Mouse (Mus musculus) kidney, adult 8-10 months (tissue): ENCODE measurements around the gene Gata5.
A peak's percentile ranks its signal among the peaks of the same experiment; 100 is the strongest.

Experiments
- DNase-seq, 2 experiments: peaks; one replicate each; pipeline ENCODE4 v3.0.0; 2022

Gata5 gene

DNA sequence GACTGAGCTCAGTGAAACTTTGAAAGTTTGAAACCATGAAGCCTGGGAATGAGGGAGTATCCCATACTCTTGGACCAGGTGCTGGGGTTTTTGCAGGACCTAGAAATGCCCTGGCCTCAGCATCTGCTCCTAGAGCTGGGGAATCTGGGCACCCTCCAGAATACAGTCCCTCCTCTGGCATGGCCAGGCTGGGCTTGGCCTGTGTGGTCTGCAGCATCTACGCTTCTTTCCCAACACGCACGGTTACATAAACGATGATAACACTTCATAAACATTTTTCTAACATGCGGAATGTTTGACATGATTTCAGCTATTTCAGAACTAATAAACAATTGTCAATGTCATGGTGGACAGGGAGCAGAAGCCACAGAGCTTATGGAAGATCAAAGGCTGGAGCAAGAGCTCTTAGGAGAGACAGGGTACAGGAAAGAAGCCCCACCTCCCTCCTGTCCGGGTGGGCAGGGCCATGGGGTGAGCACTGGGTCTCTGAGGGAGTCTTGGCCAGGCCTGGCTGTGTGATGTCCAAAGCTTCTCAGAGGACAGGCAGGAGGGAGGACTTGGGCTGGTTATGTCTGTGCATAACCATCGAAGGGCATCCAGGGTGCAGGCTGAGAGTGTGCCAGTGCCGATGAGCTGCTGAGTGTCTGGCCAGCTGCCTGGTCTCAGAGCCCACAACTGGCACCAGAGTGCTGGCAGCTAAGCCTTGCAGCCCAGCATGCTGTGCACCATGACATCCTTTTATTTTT lies 27.9 kb downstream of the Gata5 start:
- DNase-seq, result no peak

- DNase-seq, result no peak
Observed at GRCm38 (mm10) chr2:180306009-180306408, 28.5 kb downstream of the Gata5 start.

DNA sequence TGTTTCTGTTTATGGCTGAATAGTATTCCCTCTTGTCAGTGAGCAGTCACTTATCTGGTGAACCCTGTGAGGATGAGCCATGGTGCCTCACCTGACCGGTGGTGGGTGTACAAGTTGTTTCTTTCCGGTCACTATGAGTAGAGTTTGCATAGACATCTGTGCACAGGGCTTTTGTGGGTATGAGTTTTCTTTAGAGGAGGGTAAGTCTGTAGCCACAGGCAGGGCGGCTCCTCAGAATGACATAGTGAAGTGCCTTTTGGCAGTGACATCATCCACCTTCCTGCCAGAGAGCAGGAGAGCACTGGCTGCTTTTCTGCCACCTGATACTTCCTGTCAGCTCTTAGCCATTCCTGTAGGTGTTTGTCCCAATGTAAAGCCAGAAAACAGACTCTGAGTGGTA lies 29.0 kb downstream of the Gata5 start:
- DNase-seq, result no peak

- no peak for DNase-seq
Observed at GRCm38 (mm10) chr2:180304554-180304953, 29.9 kb downstream of the Gata5 start.

GRCm38 (mm10) chr2:180303468-180303867 lies 31.0 kb downstream of the Gata5 start:
- no peak for DNase-seq

GRCm38 (mm10) chr2:180302201-180302600 lies 32.3 kb downstream of the Gata5 start:
- DNase-seq, result no peak

DNA sequence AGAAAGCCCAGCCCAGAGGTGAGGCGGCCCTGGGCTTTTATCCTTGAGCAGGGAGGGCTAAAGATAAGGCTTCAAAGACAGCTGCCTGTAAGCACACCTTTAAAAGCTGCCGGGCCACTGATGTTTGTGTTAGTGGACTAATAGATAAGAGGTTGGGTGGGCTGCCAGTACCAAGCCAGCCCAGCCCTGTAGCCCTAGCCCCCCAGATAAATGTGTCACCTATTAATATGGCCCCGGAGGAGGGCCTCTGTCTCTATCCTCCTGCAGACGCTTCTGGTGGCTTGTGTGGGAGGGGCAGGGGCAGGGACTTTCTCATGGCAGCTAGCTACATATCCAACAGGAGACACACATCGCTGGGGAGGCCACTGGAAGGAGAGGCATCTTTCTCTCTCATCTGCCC lies 33.7 kb downstream of the Gata5 start:
- no peak for DNase-seq

GRCm38 (mm10) chr2:180300252-180300651 lies 34.2 kb downstream of the Gata5 start:
- no peak for DNase-seq

DNA sequence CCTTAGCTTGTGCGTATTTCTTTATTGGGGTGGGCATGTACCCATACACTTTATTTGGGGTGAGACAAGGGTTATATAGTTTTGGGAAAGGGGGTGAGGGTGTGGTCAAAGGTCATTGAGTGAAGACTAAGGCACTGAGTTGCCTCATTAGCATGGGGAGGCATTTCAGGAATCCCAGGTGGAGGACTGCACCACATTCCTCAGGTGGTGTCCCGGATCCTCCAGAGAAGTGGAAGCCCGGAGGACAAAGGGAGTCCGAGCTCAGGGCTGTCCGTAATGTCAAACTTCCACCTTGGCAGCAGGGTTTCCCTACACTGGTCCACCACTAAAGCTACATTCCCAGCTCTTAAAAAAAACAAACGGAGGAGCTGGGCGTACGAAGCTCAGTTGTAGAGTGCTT lies 41.6 kb downstream of the Gata5 start:
- DNase-seq, result no peak

DNA sequence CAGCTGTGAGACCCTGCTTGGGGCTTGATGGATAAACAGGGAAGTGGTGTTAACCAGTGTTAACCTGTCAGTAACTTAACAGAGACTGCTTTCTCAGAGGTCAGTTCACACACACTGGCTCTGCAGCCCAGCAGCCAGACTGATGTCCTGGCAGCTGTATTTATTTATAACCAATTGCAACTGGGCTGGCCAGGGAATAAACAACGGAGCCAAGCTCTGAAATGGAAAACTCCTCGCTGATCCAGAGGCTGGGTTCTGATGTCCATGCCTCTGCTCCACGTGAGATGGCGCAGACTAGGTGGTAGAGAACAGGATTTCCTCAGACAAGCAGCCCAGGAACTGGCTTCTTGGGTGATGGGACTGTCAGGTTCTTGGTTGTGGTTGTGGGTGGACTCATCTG lies 42.5 kb downstream of the Gata5 start:
- DNase-seq, result no peak

DNA sequence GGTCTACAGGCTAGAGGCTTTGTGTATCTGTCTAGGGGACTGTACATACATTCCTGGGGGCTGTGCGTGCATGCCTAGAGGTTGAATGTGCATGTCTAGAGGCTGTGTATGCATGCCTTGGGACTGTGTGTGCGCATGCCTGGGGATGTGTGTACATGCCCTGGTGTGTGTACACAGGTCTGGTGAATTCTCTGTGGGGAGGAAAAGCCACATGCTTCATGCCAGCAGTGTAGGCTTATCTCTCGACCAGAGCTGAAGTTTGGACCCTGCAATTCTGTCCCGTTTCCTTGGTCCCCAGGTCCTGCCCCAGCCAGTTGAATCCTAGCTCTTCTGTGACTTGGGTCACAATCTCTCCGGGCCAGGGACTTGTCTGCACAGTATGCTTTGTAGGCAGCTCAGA lies 42.9 kb downstream of the Gata5 start:
- no peak for DNase-seq

- no peak for DNase-seq
Observed at GRCm38 (mm10) chr2:180290503-180290902, 44.0 kb downstream of the Gata5 start.

- DNase-seq, result peak; percentile 58 to 67
Observed at GRCm38 (mm10) chr2:180289440-180290108, 44.9 kb downstream of the Gata5 start, which contains the start of gene Rbbp8nl. Gene Rbbp8nl (minus strand): TSS chr2:180289879.

DNA sequence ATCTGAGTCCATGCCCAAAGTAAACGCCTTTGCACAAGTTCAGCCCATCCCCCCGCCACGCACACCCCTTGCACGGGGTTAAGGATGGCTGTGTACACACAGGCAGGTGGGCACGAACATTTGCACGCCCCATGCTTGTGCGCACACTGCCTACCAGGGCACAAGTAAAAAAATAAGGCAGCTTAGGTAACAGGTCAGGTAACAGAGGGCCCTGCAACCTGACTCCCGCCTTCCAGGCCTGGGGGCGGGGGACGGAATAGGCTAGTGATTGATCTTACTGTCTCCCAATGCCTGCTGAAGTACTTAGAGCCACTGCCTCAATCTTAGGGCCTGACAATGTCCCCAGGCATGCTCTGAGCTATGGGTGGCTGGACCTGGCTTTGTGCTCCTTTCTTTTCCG lies 45.5 kb downstream of the Gata5 start:
- DNase-seq, result no peak

DNA sequence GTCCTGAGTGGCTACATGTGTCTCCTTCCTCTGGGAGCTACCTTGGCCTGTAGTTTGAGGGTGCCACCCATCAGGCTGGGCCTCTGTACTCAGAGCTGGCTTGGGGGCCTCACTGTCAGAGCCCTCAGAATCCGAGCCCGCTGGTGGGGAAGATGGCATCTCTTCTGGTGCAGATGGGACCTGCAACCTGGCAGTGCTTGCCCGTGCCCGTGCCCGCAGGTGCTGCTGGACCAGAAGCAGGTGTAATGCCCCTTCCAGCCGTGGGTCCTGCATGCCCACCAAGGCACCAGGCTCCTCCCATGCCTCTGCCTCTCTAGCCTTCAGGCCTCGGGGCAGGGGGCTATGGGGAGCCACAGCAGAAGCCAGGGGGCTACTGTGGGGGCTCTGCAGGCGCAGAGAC lies 55.2 kb downstream of the Gata5 start:
- DNase-seq, result no peak

DNA sequence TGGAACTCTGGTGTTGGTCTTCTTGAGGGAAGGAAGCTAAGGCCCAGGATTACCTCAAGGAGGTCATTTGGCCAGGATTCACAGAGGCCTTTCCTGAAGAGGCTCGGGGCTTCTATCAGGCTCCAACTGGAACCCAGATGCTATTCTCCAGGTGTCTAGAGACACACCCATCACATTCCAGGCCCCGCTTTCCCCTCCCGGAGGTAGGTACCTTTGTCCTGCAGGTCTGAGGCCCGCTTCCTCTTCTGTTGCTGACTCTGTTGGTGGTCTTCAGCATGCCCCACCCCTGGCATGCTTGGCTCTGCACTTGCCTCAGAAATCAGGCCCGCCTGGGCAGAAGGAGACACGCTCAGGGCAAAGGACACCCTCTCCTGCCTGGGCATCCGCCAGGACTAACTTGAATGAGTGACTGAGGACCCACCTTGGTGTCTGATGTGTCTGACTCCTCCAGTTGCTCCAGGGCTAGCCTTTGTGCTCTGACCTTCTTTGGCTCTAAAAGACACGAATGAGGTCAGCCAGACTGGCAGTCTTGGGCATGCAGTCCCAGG lies 56.7 kb downstream of the Gata5 start:
- no peak for DNase-seq

DNA sequence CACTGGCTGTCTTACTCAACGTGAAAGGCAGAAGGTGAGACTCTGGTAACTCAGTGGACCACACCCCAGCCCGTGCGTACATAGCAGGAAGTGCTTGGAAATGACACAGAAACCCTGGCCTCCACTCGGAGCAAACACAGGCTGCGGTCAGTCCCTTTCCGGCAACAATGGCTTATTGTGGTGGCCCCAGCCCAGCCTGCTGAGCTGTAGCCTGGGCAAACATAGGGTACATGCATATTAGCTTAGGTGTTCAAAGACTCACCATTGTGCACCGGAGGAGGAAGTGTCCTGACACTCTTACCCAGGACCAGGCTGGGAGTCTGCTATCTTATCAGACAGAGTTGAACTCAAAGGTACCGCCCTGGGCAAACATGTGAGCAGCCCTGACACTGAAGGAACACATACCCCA lies 57.6 kb downstream of the Gata5 start:
- DNase-seq, result no peak

DNA sequence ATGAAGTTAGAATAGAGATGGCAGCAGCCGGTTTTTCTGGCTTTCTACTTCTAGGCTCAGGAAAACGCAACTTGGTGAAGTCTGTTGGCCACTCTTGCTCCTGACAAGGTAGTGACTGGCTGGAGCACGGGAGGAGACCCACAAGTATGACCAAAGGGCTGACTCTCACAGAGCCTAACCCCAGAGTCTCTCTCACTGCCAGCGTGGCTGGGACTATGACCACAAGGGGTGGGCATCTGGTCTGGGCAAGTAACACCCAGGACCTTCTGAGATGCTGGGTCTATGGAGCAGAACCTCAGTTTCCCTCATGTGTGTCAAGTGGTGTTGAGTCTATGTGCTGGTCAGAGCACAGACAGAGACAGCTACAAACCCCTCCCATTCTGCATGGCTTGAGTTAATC lies 58.1 kb downstream of the Gata5 start:
- no peak for DNase-seq

- peak; percentile 81 to 89 for DNase-seq
Observed at GRCm38 (mm10) chr2:180275836-180276235, 58.7 kb downstream of the Gata5 start.
